Mouse (Mus musculus): Measurements from ENCODE around the gene Maml1. TPM values are rescaled to one million over a fixed set of nuclear protein-coding genes. Genes with fewer than 3 reads are reported as not detected.

The Maml1 gene
- polyA plus RNA-seq, 1 experiment from 2014 or later, result 4.6 TPM

GRCm38 (mm10) chr11:50238821-50239791 is 53.0 kb downstream of the Maml1 start:
- no peak overlapping the region for H3K9ac ChIP-seq
- peaks cover 6% of the 10 kb centered on the region; the same call in 1 of the 2 replicates for H3K4me1 ChIP-seq (replicated peaks; ENCODE audit: control insufficient read depth, insufficient read depth, low read length)
- 91% methylated on average over 9 of the region's 9 CpGs for WGBS
- no peaks in the 10 kb centered on the region for H3K9me3 ChIP-seq (ENCODE audit: control insufficient read depth, low read length)
- peaks cover 22% of the 10 kb centered on the region; the same call in 1 of the 2 replicates for H3K27me3 ChIP-seq (ENCODE audit: control insufficient read depth, insufficient read depth, low read length)
- DNase-seq (ENCODE audit: low spot score) (no peak), ATAC-seq (ENCODE audit: low FRiP score) (no peak)
- no peak overlapping the region for H3K4me2 ChIP-seq (replicated peaks)
- no peak overlapping the region for H3K4me3 ChIP-seq (replicated peaks; ENCODE audit: low read length)
- no peak overlapping the region for H3K27ac ChIP-seq
- H3K36me3 ChIP-seq (replicated peaks; ENCODE audit: control insufficient read depth, insufficient read depth), result peaks cover 18% of the 10 kb centered on the region

GRCm38 (mm10) chr11:50238324-50238723 is 53.8 kb downstream of the Maml1 start, which contains the start of gene Ltc4s:
TSS of gene Ltc4s (minus strand) at chr11:50238616.
- H3K9ac ChIP-seq, result no peak within 1 kb of the TSS
- H3K27me3 ChIP-seq (ENCODE audit: control insufficient read depth, insufficient read depth, low read length), result peaks cover 22% of the 10 kb centered on the region; the same call in 1 of the 2 replicates
- H3K9me3 ChIP-seq (ENCODE audit: control insufficient read depth, low read length), result no peaks in the 10 kb centered on the region
- 0 out of 2 replicates have a peak within 1 kb of the TSS, but pooled peaks have one; percentile 55 for H3K4me3 ChIP-seq (replicated peaks; ENCODE audit: low read length)
- DNase-seq (ENCODE audit: low spot score) (no peak), ATAC-seq (ENCODE audit: low FRiP score) (no peak)
- H3K4me1 ChIP-seq (replicated peaks; ENCODE audit: control insufficient read depth, insufficient read depth, low read length), result peaks cover 6% of the 10 kb centered on the region; the same call in 1 of the 2 replicates
- peak within 1 kb of the TSS; percentile 94 for H3K4me2 ChIP-seq (replicated peaks)
- 51% methylated on average over 10 of the region's 10 CpGs for WGBS
- H3K27ac ChIP-seq, result no peak within 1 kb of the TSS
- peaks cover 26% of the 10 kb centered on the region for H3K36me3 ChIP-seq (replicated peaks; ENCODE audit: control insufficient read depth, insufficient read depth)

DNA sequence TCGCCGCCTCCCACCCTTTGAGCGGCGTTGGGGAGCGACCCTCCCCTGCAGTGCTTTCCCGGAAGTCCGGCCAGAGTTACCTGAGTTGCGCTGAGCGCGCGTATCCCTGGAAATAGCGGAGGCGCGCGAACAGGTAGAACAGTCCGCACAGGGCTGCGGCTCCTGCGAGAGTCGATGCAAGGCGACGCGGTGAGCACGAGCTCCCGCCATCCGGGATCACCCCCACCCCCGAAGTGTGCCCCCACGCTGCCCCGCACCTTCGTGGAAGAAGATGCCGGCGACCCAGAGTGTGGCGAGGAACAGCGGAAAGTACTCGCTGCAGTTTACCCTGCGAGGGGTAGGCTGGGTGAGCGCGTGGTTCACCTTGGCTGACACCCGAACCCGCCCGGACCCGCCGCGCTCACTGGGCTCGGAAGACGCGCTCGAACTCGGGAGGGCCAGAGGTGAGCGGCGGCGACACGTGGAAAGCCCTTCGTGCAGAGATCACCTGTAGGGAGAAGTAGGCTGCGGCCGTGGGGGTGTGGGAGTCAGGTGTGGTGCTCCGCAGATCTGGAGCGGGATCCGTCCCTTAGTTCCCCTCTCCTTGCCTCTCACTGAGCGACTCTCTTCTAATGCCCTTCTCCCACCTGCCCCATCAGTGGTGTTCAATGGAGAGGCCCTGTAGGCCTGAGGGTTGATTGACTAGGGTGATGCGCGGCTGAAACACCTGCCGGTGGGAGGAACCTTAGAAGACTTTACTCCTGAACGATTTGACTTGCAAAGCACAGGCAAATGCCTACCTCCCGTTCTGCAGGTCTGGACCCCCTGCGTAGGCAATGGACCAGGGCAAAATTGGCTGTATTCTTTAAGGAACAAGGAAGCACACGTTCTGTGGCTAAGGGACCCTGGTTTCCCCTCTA is 54.9 kb downstream of the Maml1 start:
- Histone ChIP-seq H3K9ac (peak overlapping the region; percentile 51), H3K27me3 (ENCODE audit: control insufficient read depth, insufficient read depth, low read length) (peaks cover 22% of the 10 kb centered on the region; the same call in 1 of the 2 replicates), H3K27ac (no peak overlapping the region), H3K4me1 (replicated peaks; ENCODE audit: control insufficient read depth, insufficient read depth, low read length) (peaks cover 6% of the 10 kb centered on the region; the same call in 1 of the 2 replicates), H3K9me3 (ENCODE audit: control insufficient read depth, low read length) (no peaks in the 10 kb centered on the region), H3K36me3 (replicated peaks; ENCODE audit: control insufficient read depth, insufficient read depth) (peaks cover 37% of the 10 kb centered on the region), H3K4me2 (replicated peaks) (peak overlapping the region; percentile 94), H3K4me3 (replicated peaks; ENCODE audit: low read length) (peak overlapping the region; percentile 55)
- 3% methylated on average over 66 of the region's 66 CpGs for WGBS
- no peak for DNase-seq (ENCODE audit: low spot score)
- ATAC-seq (ENCODE audit: low FRiP score), result peak; percentile 3; the same call in 1 of the 2 replicates

DNA sequence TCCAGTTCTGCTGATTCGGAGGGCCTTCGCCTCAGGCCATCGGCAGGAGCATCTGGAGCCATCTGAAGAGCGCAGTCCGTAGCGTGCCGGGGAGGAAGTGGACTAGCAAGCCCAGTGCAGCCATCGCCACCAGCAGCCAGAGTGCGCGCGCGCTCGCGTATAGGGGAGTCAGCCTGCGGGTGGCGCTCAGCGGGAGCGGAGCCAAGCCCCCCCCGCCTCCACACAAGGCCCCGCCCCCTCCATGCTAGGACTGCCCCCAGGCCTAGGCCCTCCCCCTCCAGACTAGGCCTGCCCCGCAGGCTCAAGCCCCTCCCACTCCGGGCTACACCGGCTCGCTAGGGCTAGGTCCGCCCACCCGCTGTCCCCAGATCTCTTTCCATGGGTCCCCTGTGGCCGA is 55.6 kb downstream of the Maml1 start:
- H3K9me3 ChIP-seq (ENCODE audit: control insufficient read depth, low read length), result no peaks in the 10 kb centered on the region
- ATAC-seq (ENCODE audit: low FRiP score) (peak; percentile 85), DNase-seq (ENCODE audit: low spot score) (peak; percentile 82)
- peak overlapping the region; percentile 55 for H3K4me3 ChIP-seq (replicated peaks; ENCODE audit: low read length)
- H3K27ac ChIP-seq, result no peak overlapping the region
- peaks cover 22% of the 10 kb centered on the region; the same call in 1 of the 2 replicates for H3K27me3 ChIP-seq (ENCODE audit: control insufficient read depth, insufficient read depth, low read length)
- H3K36me3 ChIP-seq (replicated peaks; ENCODE audit: control insufficient read depth, insufficient read depth), result peaks cover 44% of the 10 kb centered on the region
- H3K9ac ChIP-seq, result peak overlapping the region; percentile 51
- 1% methylated on average over 23 of the region's 27 CpGs for WGBS
- H3K4me1 ChIP-seq (replicated peaks; ENCODE audit: control insufficient read depth, insufficient read depth, low read length), result peaks cover 6% of the 10 kb centered on the region; the same call in 1 of the 2 replicates
- peak overlapping the region; percentile 94 for H3K4me2 ChIP-seq (replicated peaks)

GRCm38 (mm10) chr11:50234606-50235005 is 57.5 kb downstream of the Maml1 start:
- Histone ChIP-seq H3K27me3 (ENCODE audit: control insufficient read depth, insufficient read depth, low read length) (peaks cover 22% of the 10 kb centered on the region; the same call in 1 of the 2 replicates), H3K9ac (no peak overlapping the region)
- 94% methylated on average over 25 of the region's 25 CpGs for WGBS

GRCm38 (mm10) chr11:50233993-50234392 is 58.1 kb downstream of the Maml1 start:
- ATAC-seq (ENCODE audit: low FRiP score), result no peak
- peaks cover 22% of the 10 kb centered on the region; the same call in 1 of the 2 replicates for H3K27me3 ChIP-seq (ENCODE audit: control insufficient read depth, insufficient read depth, low read length)

More at GRCm38 (mm10) chr11:50234606-50235005, 57.5 kb downstream of the Maml1 start:
- Histone ChIP-seq H3K9me3 (ENCODE audit: control insufficient read depth, low read length) (no peaks in the 10 kb centered on the region), H3K4me1 (replicated peaks; ENCODE audit: control insufficient read depth, insufficient read depth, low read length) (peaks cover 12% of the 10 kb centered on the region; the same call in 1 of the 2 replicates), H3K27ac (no peak overlapping the region), H3K4me2 (replicated peaks) (no peak overlapping the region), H3K4me3 (replicated peaks; ENCODE audit: low read length) (no peak overlapping the region), H3K36me3 (replicated peaks; ENCODE audit: control insufficient read depth, insufficient read depth) (peaks cover 52% of the 10 kb centered on the region)
- DNase-seq (ENCODE audit: low spot score) (no peak), ATAC-seq (ENCODE audit: low FRiP score) (no peak)

GRCm38 (mm10) chr11:50233022-50233421 is 59.1 kb downstream of the Maml1 start:
- peaks cover 14% of the 10 kb centered on the region; the same call in 1 of the 2 replicates for H3K27me3 ChIP-seq (ENCODE audit: control insufficient read depth, insufficient read depth, low read length)

More at GRCm38 (mm10) chr11:50233993-50234392, 58.1 kb downstream of the Maml1 start:
- no peak overlapping the region for H3K4me3 ChIP-seq (replicated peaks; ENCODE audit: low read length)
- H3K9me3 ChIP-seq (ENCODE audit: control insufficient read depth, low read length), result no peaks in the 10 kb centered on the region
- H3K9ac ChIP-seq, result no peak overlapping the region
- H3K36me3 ChIP-seq (replicated peaks; ENCODE audit: control insufficient read depth, insufficient read depth), result peaks cover 52% of the 10 kb centered on the region
- no peak for DNase-seq (ENCODE audit: low spot score)
- H3K4me2 ChIP-seq (replicated peaks), result no peak overlapping the region
- WGBS, result 85% methylated on average over 11 of the region's 11 CpGs
- no peak overlapping the region for H3K27ac ChIP-seq
- H3K4me1 ChIP-seq (replicated peaks; ENCODE audit: control insufficient read depth, insufficient read depth, low read length), result peaks cover 16% of the 10 kb centered on the region

GRCm38 (mm10) chr11:50231411-50231810 is 60.7 kb downstream of the Maml1 start:
- DNase-seq (ENCODE audit: low spot score) (peak; percentile 82), ATAC-seq (ENCODE audit: low FRiP score) (no peak)
- H3K27me3 ChIP-seq (ENCODE audit: control insufficient read depth, insufficient read depth, low read length), result peaks cover 5% of the 10 kb centered on the region; the same call in 1 of the 2 replicates
- H3K27ac ChIP-seq, result no peak overlapping the region
- H3K9me3 ChIP-seq (ENCODE audit: control insufficient read depth, low read length), result no peaks in the 10 kb centered on the region
- H3K9ac ChIP-seq, result no peak overlapping the region
- WGBS, result 23% methylated on average over 8 of the region's 8 CpGs
- 0 out of 2 replicates have a peak overlapping the region, but pooled peaks have one; percentile 28 for H3K4me2 ChIP-seq (replicated peaks)
- peaks cover 52% of the 10 kb centered on the region for H3K36me3 ChIP-seq (replicated peaks; ENCODE audit: control insufficient read depth, insufficient read depth)
- no peak overlapping the region for H3K4me3 ChIP-seq (replicated peaks; ENCODE audit: low read length)
- H3K4me1 ChIP-seq (replicated peaks; ENCODE audit: control insufficient read depth, insufficient read depth, low read length), result peaks cover 37% of the 10 kb centered on the region

More at GRCm38 (mm10) chr11:50233022-50233421, 59.1 kb downstream of the Maml1 start:
- Histone ChIP-seq H3K4me2 (replicated peaks) (no peak overlapping the region), H3K36me3 (replicated peaks; ENCODE audit: control insufficient read depth, insufficient read depth) (peaks cover 52% of the 10 kb centered on the region), H3K9ac (no peak overlapping the region), H3K9me3 (ENCODE audit: control insufficient read depth, low read length) (no peaks in the 10 kb centered on the region), H3K4me3 (replicated peaks; ENCODE audit: low read length) (no peak overlapping the region), H3K27ac (no peak overlapping the region), H3K4me1 (replicated peaks; ENCODE audit: control insufficient read depth, insufficient read depth, low read length) (peaks cover 24% of the 10 kb centered on the region)
- WGBS, result 94% methylated on average over 13 of the region's 13 CpGs
- DNase-seq (ENCODE audit: low spot score), result no peak
- no peak for ATAC-seq (ENCODE audit: low FRiP score)
